Mouse (Mus musculus) urinary bladder, adult 18-20 months (tissue): Measurements from ENCODE around the gene Ube2s.
A peak's percentile ranks its signal among the peaks of the same experiment; 100 is the strongest.

Source experiments
- DNase-seq, 2 experiments: peaks; one replicate each; pipeline ENCODE4 v3.0.0; 2022; ENCODE audit warnings: low spot score in 2 of 2, mixed read lengths in 2 of 2

Gene Ube2s

GRCm38 (mm10) chr7:4777851-4778637 is 34.3 kb downstream of the Ube2s start:
- no peak for DNase-seq

- peak; percentile 35 to 54 for DNase-seq
Measured at GRCm38 (mm10) chr7:4776861-4777830, 35.2 kb downstream of the Ube2s start.

GRCm38 (mm10) chr7:4776131-4776530 is 36.3 kb downstream of the Ube2s start:
- no peak for DNase-seq

- no peak for DNase-seq
Measured at GRCm38 (mm10) chr7:4771202-4771601, 41.2 kb downstream of the Ube2s start, which contains the start of gene Fam71e2. TSS of gene Fam71e2 (minus strand) at chr7:4771302.

- DNase-seq: no peak
Measured at GRCm38 (mm10) chr7:4764946-4765710, 47.3 kb downstream of the Ube2s start.

- no peak for DNase-seq
Measured at GRCm38 (mm10) chr7:4759670-4760069, 52.7 kb downstream of the Ube2s start.

GRCm38 (mm10) chr7:4752821-4753570 is 59.4 kb downstream of the Ube2s start, which contains the start of gene Cox6b2:
TSS of gene Cox6b2 (minus strand) at chr7:4753094.
- DNase-seq: peak; percentile 56 to 58

GRCm38 (mm10) chr7:4751971-4752820 is 60.2 kb downstream of the Ube2s start:
- peak in 1 of 2 experiments; percentile 21 for DNase-seq

GRCm38 (mm10) chr7:4749169-4749568 is 63.2 kb downstream of the Ube2s start:
- DNase-seq: no peak

- no peak for DNase-seq
Measured at GRCm38 (mm10) chr7:4748321-4748720, 64.1 kb downstream of the Ube2s start.

GRCm38 (mm10) chr7:4747156-4747899 is 65.1 kb downstream of the Ube2s start:
- no peak for DNase-seq

- DNase-seq: no peak
Measured at GRCm38 (mm10) chr7:4746326-4746980, 65.9 kb downstream of the Ube2s start.

GRCm38 (mm10) chr7:4744886-4745285 is 67.5 kb downstream of the Ube2s start:
- no peak for DNase-seq
